Mouse (Mus musculus) limb, embryonic 14.5 days (tissue): ENCODE data around the gene Lbx1. TPM values are rescaled to one million over a fixed set of nuclear protein-coding genes. Genes with fewer than 3 reads are reported as not detected.
A peak's percentile ranks its signal among the peaks of the same experiment; 100 is the strongest.

Source experiments
- ATAC-seq: fragments of 200-750 bp; cut with Nextera tagmentation; 2 replicates; pipeline ENCODE4 v1.8.0; 2017; ENCODE audit warnings: low read depth, moderate number of reproducible peaks, moderate TSS enrichment; ENCODE audit not compliant: low FRiP score
- DNase-seq: peaks from one replicate; pipeline ENCODE4 v3.0.0-alpha.2; 2015; ENCODE audit warnings: low spot score
- H3K27ac ChIP-seq: fragments of 300-500 bp; sonication (generic); replicated peaks from 2 replicates; pipeline ENCODE4 v1.5.1; 2014; ENCODE audit warnings: low read depth, mild to moderate bottlenecking, low read length, moderate library complexity, mixed read lengths
- H3K27me3 ChIP-seq: fragments of 300-500 bp; sonication (generic); 2 replicates; pipeline ENCODE4 v1.6.1; 2014; ENCODE audit warnings: low read length, mixed read lengths; ENCODE audit not compliant: control insufficient read depth, insufficient read depth
- H3K36me3 ChIP-seq: fragments of 300-500 bp; sonication (generic); 2 replicates; pipeline ENCODE4 v1.6.1; 2014; ENCODE audit warnings: mild to moderate bottlenecking, low read length, moderate library complexity, mixed read lengths; ENCODE audit not compliant: control insufficient read depth, insufficient read depth
- H3K4me1 ChIP-seq: fragments of 300-500 bp; sonication (generic); 2 replicates; pipeline ENCODE4 v1.6.1; 2014; ENCODE audit warnings: antibody characterized with exemption, low read length, mixed read lengths; ENCODE audit not compliant: control insufficient read depth, insufficient read depth
- H3K4me2 ChIP-seq: fragments of 300-500 bp; sonication (generic); replicated peaks from 2 replicates; pipeline ENCODE4 v1.6.1; 2014; ENCODE audit warnings: low read depth, mild to moderate bottlenecking, low read length, moderate library complexity; ENCODE audit not compliant: severe bottlenecking
- H3K4me3 ChIP-seq: fragments of 300-500 bp; sonication (generic); replicated peaks from 2 replicates; pipeline ENCODE4 v1.5.1; 2014; ENCODE audit warnings: low read length
- H3K9ac ChIP-seq: fragments of 300-500 bp; sonication (generic); 2 replicates; pipeline ENCODE4 v1.6.1; 2014; ENCODE audit warnings: mild to moderate bottlenecking, low read depth, low read length, moderate library complexity; ENCODE audit not compliant: severe bottlenecking
- H3K9me3 ChIP-seq: fragments of 300-500 bp; sonication (generic); 2 replicates; pipeline ENCODE4 v1.6.1; 2016; ENCODE audit warnings: low read length; ENCODE audit not compliant: control insufficient read depth
- POLR2A ChIP-seq: fragments of 200-500 bp; IDR thresholded peaks from 2 replicates; pipeline ENCODE4 v1.8.0; 2012; ENCODE audit warnings: inconsistent platforms, mild to moderate bottlenecking, moderate library complexity, borderline replicate concordance; ENCODE audit not compliant: insufficient read depth, insufficient read length; ENCODE audit errors: extremely low read depth
- WGBS: fragments of 180-500 bp; shearing (Covaris S2); extraction: QIAGEN DNeasy Blood & Tissue Kit; methylation state at CpG from one replicate; pipeline ENCODE4 v1.1.7; 2014; 5-methylcytosine and 5-hydroxymethylcytosine counted together
- polyA plus RNA-seq, 2 experiments: library from polyadenylated mRNA; depleted of rRNA in 1 of 2; stranded (reverse) in 1 of 2; unstranded in 1 of 2; fragments of >200 nt; fragmentation: Nextera tagmentation in 1 of 2; extraction: Ambion mirVana in 1 of 2; gene quantifications; 2 replicates each; pipeline versions ENCODE4 v1.2.1 to v1.2.3; 2012 to 2014

Gene Lbx1
- polyA plus RNA-seq, 2 experiments: 2.2 to 2.7 TPM

DNA sequence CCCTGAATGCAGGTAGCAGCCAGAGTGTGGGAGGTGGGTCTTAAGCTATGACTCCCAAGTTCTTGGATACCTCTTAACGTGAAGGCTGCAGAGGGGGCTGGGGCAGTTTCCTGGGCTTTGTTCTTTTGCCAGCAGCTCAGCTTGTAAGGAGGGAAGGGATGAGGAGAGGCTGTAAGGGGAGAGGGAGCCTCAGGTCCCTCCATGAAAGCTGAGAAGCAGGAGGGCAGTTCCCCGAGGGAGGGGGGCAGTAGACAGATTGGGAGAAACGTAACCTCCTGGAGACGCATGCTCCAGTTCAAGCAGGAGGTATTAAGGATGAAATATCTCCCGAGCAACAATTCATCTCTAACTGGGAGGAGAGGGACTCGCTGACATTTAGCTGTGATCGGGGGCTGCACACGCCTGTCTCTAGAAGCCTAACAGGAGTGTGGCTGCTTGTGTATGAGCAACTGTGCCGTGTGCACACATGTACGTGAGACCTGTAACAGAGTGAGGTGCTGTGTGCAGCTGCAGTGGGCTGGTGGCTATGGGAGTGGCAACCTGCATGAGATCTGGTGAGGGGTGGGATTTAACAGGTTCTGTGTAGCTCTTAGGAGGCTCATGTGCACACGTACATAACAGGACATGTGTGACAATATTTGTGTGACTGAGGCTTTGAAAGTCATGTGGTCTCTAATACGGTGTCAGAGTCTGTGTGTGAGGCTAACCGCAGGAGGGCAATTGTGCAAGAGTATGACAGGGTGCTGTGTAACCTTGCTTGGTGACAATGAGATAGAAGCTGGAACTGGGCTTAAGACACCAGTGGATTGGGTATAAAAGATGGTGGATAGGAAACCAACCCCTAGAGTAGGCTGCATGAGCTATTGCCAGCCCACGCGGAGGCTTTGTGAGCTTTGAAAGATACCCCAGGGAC is 22.1 kb upstream of the Lbx1 start:
- H3K27me3 ChIP-seq: no peaks in the 10 kb centered on the region
- H3K9me3 ChIP-seq: no peaks in the 10 kb centered on the region
- peaks cover 6% of the 10 kb centered on the region; the same call in 1 of the 2 replicates for H3K4me1 ChIP-seq
- no peak overlapping the region for H3K4me2 ChIP-seq
- H3K36me3 ChIP-seq: no peaks in the 10 kb centered on the region
- TF ChIP-seq POLR2A: no peak
- H3K27ac ChIP-seq: no peak overlapping the region
- ATAC-seq: no peak
- H3K4me3 ChIP-seq: no peak overlapping the region
- DNase-seq: no peak
- WGBS: 42% methylated on average over 15 of the region's 15 CpGs
- H3K9ac ChIP-seq: 0 out of 2 replicates have a peak overlapping the region, but pooled peaks have one; percentile 8

- H3K4me2 ChIP-seq: no peak overlapping the region
- ATAC-seq (no peak), DNase-seq (no peak)
- no peak for TF ChIP-seq POLR2A
- H3K27me3 ChIP-seq: no peaks in the 10 kb centered on the region
- H3K36me3 ChIP-seq: no peaks in the 10 kb centered on the region
- H3K4me3 ChIP-seq: no peak overlapping the region
- no peaks in the 10 kb centered on the region for H3K9me3 ChIP-seq
- H3K9ac ChIP-seq: no peak overlapping the region
- H3K27ac ChIP-seq: no peak overlapping the region
- WGBS: 78% methylated on average over 7 of the region's 7 CpGs
- H3K4me1 ChIP-seq: peaks cover 6% of the 10 kb centered on the region; the same call in 1 of the 2 replicates
These were observed 19.2 kb upstream of the Lbx1 start for GRCm38 (mm10) chr19:45254806-45255205.

- H3K4me3 ChIP-seq: no peak overlapping the region
- H3K36me3 ChIP-seq: no peaks in the 10 kb centered on the region
- WGBS: 60% methylated on average over 3 of the region's 3 CpGs
- H3K4me2 ChIP-seq: no peak overlapping the region
- H3K9me3 ChIP-seq: no peaks in the 10 kb centered on the region
- H3K27ac ChIP-seq: no peak overlapping the region
- TF ChIP-seq POLR2A: no peak
- no peaks in the 10 kb centered on the region for H3K27me3 ChIP-seq
- no peak overlapping the region for H3K9ac ChIP-seq
- peaks cover 3% of the 10 kb centered on the region; the same call in 1 of the 2 replicates for H3K4me1 ChIP-seq
- DNase-seq (no peak), ATAC-seq (no peak)
These were observed 16.8 kb upstream of the Lbx1 start for GRCm38 (mm10) chr19:45252436-45252835.

DNA sequence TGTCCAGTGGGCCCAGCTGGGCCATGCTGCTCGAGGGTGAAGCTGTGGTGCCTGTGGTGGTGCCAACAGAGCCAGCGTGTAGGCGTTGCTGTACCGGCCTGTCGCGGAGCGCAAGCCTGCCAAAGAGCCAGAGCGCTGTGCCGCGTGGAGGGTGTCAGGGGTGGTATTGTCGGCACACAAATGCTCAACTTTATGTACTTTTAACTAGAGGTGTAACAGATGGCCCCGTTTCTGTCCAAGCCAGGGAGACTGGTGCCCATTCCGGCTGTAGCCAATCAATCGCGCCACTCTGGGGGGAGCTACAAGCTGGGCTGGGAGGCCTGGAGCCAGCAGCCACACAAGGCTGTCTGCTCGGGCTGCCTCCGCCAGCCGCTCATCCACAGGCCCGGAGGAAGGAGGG is 13.1 kb upstream of the Lbx1 start:
- H3K27me3 ChIP-seq: peaks cover 20% of the 10 kb centered on the region
- H3K36me3 ChIP-seq: no peaks in the 10 kb centered on the region
- 79% methylated on average over 17 of the region's 19 CpGs for WGBS
- H3K9ac ChIP-seq: no peak overlapping the region
- H3K4me3 ChIP-seq: no peak overlapping the region
- no peaks in the 10 kb centered on the region for H3K9me3 ChIP-seq
- H3K4me1 ChIP-seq: no peaks in the 10 kb centered on the region; the same call in 1 of the 2 replicates
- H3K27ac ChIP-seq: no peak overlapping the region
- no peak for TF ChIP-seq POLR2A
- H3K4me2 ChIP-seq: no peak overlapping the region
- DNase-seq (no peak), ATAC-seq (no peak)

DNA sequence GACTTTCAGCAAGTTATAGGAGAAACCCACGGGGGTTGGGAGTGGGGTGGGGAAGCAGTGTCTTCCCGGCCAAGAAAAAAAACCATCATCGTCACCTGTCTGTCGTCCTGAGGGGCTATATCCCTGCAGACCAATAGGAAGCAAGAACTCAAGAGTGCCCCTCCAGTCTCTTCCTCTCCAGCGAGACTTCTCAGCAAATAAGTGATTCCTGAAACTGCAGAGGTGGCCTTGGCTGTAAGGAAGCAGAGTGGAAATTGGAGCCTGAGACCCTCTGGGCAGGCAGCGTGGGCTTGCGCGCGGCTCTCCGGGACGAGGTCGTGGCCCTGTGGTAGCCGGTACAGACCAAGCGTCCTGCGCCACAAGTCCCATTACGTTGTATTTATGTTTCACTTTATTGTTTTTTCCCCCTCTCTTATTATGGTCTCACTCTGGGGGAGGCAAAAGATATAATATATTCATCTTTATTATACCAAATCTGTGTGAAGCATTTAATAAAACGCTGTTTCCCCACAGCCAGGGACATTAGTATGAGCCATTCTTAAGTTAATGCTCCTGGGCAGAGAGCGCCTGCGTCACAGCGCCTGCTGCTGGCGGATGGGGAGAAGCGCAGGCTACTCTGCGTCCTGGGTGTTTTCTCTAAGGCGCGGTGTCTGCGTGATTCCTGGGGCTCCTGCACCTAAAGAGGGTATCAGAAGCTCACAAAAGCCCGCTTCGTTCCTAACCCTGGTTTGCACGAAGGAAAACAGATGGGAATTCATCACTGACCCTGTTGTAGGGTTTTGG is 8.5 kb upstream of the Lbx1 start:
- Histone ChIP-seq H3K36me3 (no peaks in the 10 kb centered on the region), H3K27me3 (peaks cover 62% of the 10 kb centered on the region), H3K9me3 (no peaks in the 10 kb centered on the region), H3K9ac (no peak overlapping the region), H3K4me1 (no peaks in the 10 kb centered on the region), H3K4me2 (no peak overlapping the region), H3K27ac (no peak overlapping the region), H3K4me3 (no peak overlapping the region)
- WGBS: 3% methylated on average over 29 of the region's 29 CpGs
- ATAC-seq (no peak), DNase-seq (no peak)
- no peak for TF ChIP-seq POLR2A
